Mouse (Mus musculus) brain, embryonic 14.5 days (tissue): ENCODE measurements around the gene Gm35549.

ENCODE experiments used
- CTCF ChIP-seq: fragments of 200-500 bp; IDR thresholded peaks from 2 replicates; pipeline ENCODE4 v1.5.1; 2012; ENCODE audit warnings: inconsistent platforms, mild to moderate bottlenecking, moderate library complexity, borderline replicate concordance; ENCODE audit not compliant: insufficient read depth, insufficient read length; ENCODE audit errors: extremely low read depth
- POLR2A ChIP-seq: fragments of 200-500 bp; IDR thresholded peaks from 2 replicates; pipeline ENCODE4 v1.6.1; 2012; ENCODE audit warnings: mild to moderate bottlenecking, inconsistent platforms, borderline replicate concordance; ENCODE audit not compliant: poor library complexity, insufficient read depth, insufficient read length, severe bottlenecking; ENCODE audit errors: extremely low read depth

GRCm38 (mm10) chr9:122872595-122872994 lies 28.8 kb upstream of the Gm35549 start:
- no peak for TF ChIP-seq POLR2A
- no peak for TF ChIP-seq CTCF
